Mouse (Mus musculus) midbrain, embryonic 15.5 days (tissue): Measurements from ENCODE around the gene Cdr1. TPM values are rescaled to one million over a fixed set of nuclear protein-coding genes. Genes with fewer than 3 reads are reported as not detected.

Source experiments
- ATAC-seq: fragments of 200-750 bp; cut with Nextera tagmentation; replicated peaks from 2 replicates; pipeline ENCODE4 v1.8.0; 2017; ENCODE audit warnings: moderate TSS enrichment
- H3K27ac ChIP-seq: fragments of 300-500 bp; sonication (generic); 2 replicates; pipeline ENCODE4 v1.5.1; 2015; ENCODE audit warnings: mild to moderate bottlenecking, inconsistent platforms
- H3K27me3 ChIP-seq: fragments of 300-500 bp; sonication (generic); replicated peaks from 2 replicates; pipeline ENCODE4 v1.6.1; 2015; ENCODE audit warnings: inconsistent platforms
- H3K36me3 ChIP-seq: fragments of 300-500 bp; sonication (generic); replicated peaks from 2 replicates; pipeline ENCODE4 v1.6.1; 2015; ENCODE audit warnings: inconsistent platforms
- H3K4me1 ChIP-seq: fragments of 300-500 bp; sonication (generic); 2 replicates; pipeline ENCODE4 v1.6.1; 2015; ENCODE audit warnings: inconsistent platforms
- H3K4me2 ChIP-seq: fragments of 300-500 bp; sonication (generic); 2 replicates; pipeline ENCODE4 v1.6.1; 2015; ENCODE audit warnings: inconsistent platforms, mild to moderate bottlenecking, moderate library complexity
- H3K4me3 ChIP-seq: fragments of 300-500 bp; sonication (generic); 2 replicates; pipeline ENCODE4 v1.5.1; 2015; ENCODE audit warnings: mild to moderate bottlenecking, inconsistent platforms
- H3K9ac ChIP-seq: fragments of 300-500 bp; sonication (generic); 2 replicates; pipeline ENCODE4 v1.6.1; 2015; ENCODE audit warnings: mild to moderate bottlenecking, inconsistent platforms
- H3K9me3 ChIP-seq: fragments of 300-500 bp; sonication (generic); 2 replicates; pipeline ENCODE4 v1.6.1; 2016; ENCODE audit warnings: inconsistent platforms
- WGBS: fragments of 180-500 bp; shearing (Covaris S2); methylation state at CpG from one replicate; pipeline ENCODE4 v1.1.7; 2015; ENCODE audit warnings: mixed read lengths; 5-methylcytosine and 5-hydroxymethylcytosine counted together
- microRNA-seq: library from miRNA; unstranded; fragments of <30 nt; microRNA quantifications from one replicate; pipeline ENCODE4, GENCODE M21; 2016
- polyA plus RNA-seq: library from polyadenylated mRNA; unstranded; fragments of >200 nt; fragmentation: Nextera tagmentation; extraction: Ambion mirVana; gene quantifications from 2 replicates; pipeline ENCODE4 v1.2.1, GENCODE M21; 2015

Cdr1 gene
- polyA plus RNA-seq: not detected in 2 replicates

- Histone ChIP-seq H3K36me3 (peaks cover 4% of the 10 kb centered on the region; the same call in 1 of the 2 replicates), H3K4me3 (no peak within 1 kb of the TSS), H3K27ac (no peak within 1 kb of the TSS), H3K27me3 (no peaks in the 10 kb centered on the region), H3K4me1 (no peaks in the 10 kb centered on the region), H3K9me3 (peaks cover 16% of the 10 kb centered on the region), H3K4me2 (no peak within 1 kb of the TSS), H3K9ac (no peak within 1 kb of the TSS)
- WGBS: 95% methylated on average over 6 of the region's 6 CpGs
- no peak for ATAC-seq
Observed at GRCm38 (mm10) chrX:61185458-61185857, at the start of gene Cdr1. Cdr1 (minus strand) TSS chrX:61185558.

DNA sequence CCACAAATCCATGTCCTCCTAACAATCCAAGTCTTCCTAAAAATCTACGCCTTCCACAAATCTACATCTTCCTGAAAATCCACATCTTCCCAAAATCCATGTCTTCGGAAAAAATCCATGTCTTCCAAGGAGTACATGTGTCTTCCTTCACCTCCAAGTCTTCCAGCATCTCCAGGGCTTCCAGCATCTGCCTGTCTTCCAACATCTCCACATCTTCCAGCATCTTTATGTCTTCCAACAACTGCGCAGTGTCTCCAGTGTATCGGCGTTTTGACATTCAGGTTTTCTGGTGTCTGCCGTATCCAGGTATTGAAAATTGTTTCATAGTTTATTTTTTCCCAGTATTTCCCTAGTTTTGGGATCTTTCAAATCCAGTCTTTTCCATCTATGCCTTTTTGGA is 511 bp upstream of the Cdr1 start:
- Histone ChIP-seq H3K9me3 (peaks cover 16% of the 10 kb centered on the region), H3K9ac (no peak overlapping the region), H3K36me3 (peaks cover 4% of the 10 kb centered on the region; the same call in 1 of the 2 replicates), H3K27ac (no peak overlapping the region), H3K4me1 (no peaks in the 10 kb centered on the region), H3K27me3 (no peaks in the 10 kb centered on the region), H3K4me2 (no peak overlapping the region), H3K4me3 (no peak overlapping the region)
- WGBS: 91% methylated on average over 6 of the region's 6 CpGs
- ATAC-seq: no peak

DNA sequence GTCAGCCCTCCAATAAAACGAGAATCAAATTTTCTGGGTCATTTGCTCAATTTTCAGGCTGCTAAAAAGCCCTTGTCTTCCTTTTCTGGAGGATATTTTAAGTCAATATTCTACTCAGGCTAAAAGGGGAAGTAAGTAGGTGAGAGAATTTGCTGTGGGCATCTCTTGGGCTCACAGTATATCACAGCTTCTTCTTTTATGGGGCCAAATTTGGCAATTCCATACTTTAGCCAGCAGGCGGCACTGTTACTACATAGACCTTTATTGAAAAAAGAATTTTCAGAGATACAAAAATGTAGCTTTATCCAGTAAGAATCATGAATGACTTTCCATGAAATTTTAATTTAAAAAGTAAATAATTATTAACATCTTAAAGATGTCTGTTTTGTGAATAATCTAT is 18.8 kb downstream of the Cdr1 start:
- no peak overlapping the region for H3K4me3 ChIP-seq
- H3K27ac ChIP-seq: no peak overlapping the region
- H3K9ac ChIP-seq: no peak overlapping the region
- H3K9me3 ChIP-seq: no peaks in the 10 kb centered on the region
- no peaks in the 10 kb centered on the region for H3K36me3 ChIP-seq
- no peaks in the 10 kb centered on the region for H3K4me1 ChIP-seq
- WGBS: 44% methylated on average over 2 of the region's 2 CpGs
- no peak overlapping the region for H3K4me2 ChIP-seq
- no peaks in the 10 kb centered on the region for H3K27me3 ChIP-seq
- no peak for ATAC-seq

- no peak overlapping the region for H3K4me2 ChIP-seq
- no peaks in the 10 kb centered on the region for H3K36me3 ChIP-seq
- no peak overlapping the region for H3K27ac ChIP-seq
- no peaks in the 10 kb centered on the region for H3K27me3 ChIP-seq
- no peaks in the 10 kb centered on the region for H3K9me3 ChIP-seq
- no peaks in the 10 kb centered on the region for H3K4me1 ChIP-seq
- H3K4me3 ChIP-seq: no peak overlapping the region
- no peak overlapping the region for H3K9ac ChIP-seq
- no peak for ATAC-seq
- WGBS: 68% methylated on average over 2 of the region's 2 CpGs
Observed at GRCm38 (mm10) chrX:61161249-61161648, 24.1 kb downstream of the Cdr1 start.

GRCm38 (mm10) chrX:61154657-61155256 is 30.6 kb downstream of the Cdr1 start:
- Histone ChIP-seq H3K9me3 (no peaks in the 10 kb centered on the region), H3K27ac (no peak overlapping the region), H3K4me1 (no peaks in the 10 kb centered on the region), H3K9ac (no peak overlapping the region), H3K27me3 (no peaks in the 10 kb centered on the region), H3K4me2 (no peak overlapping the region), H3K4me3 (no peak overlapping the region), H3K36me3 (no peaks in the 10 kb centered on the region)
- no peak; the same call in 1 of the 2 replicates for ATAC-seq
- 45% methylated on average over 1 of the region's 1 CpGs for WGBS

GRCm38 (mm10) chrX:61154246-61154645 is 31.1 kb downstream of the Cdr1 start:
- H3K4me3 ChIP-seq: no peak overlapping the region
- H3K27me3 ChIP-seq: no peaks in the 10 kb centered on the region
- ATAC-seq: no peak
- no peaks in the 10 kb centered on the region for H3K4me1 ChIP-seq
- H3K27ac ChIP-seq: no peak overlapping the region
- 47% methylated on average over 3 of the region's 3 CpGs for WGBS
- H3K4me2 ChIP-seq: no peak overlapping the region
- H3K9me3 ChIP-seq: no peaks in the 10 kb centered on the region
- H3K9ac ChIP-seq: no peak overlapping the region
- no peaks in the 10 kb centered on the region for H3K36me3 ChIP-seq

DNA sequence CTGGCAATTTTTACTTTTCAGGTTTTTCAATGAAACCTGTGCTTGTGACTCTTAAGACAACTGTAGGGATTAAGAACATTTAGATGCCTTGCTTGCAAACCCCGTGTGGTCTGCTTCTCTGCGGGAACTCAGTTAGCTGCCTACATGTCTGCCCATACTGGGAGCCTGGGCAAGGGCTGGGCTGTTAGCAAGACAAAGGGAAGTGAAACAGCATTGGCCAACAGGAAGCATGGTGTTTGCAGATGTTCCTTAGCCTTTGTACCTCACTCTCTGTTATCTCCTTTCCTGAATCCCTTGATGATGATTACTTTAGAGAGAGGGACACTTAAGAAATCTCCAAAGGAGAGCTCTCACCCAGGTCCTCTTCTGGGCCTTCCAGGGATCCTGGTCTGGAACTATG is 38.8 kb downstream of the Cdr1 start:
- no peaks in the 10 kb centered on the region for H3K27me3 ChIP-seq
- H3K4me3 ChIP-seq: no peak overlapping the region
- WGBS: 33% methylated on average over 2 of the region's 2 CpGs
- no peaks in the 10 kb centered on the region for H3K9me3 ChIP-seq
- no peak overlapping the region for H3K4me2 ChIP-seq
- H3K27ac ChIP-seq: no peak overlapping the region
- no peak for ATAC-seq
- H3K9ac ChIP-seq: no peak overlapping the region
- H3K4me1 ChIP-seq: no peaks in the 10 kb centered on the region
- H3K36me3 ChIP-seq: no peaks in the 10 kb centered on the region

DNA sequence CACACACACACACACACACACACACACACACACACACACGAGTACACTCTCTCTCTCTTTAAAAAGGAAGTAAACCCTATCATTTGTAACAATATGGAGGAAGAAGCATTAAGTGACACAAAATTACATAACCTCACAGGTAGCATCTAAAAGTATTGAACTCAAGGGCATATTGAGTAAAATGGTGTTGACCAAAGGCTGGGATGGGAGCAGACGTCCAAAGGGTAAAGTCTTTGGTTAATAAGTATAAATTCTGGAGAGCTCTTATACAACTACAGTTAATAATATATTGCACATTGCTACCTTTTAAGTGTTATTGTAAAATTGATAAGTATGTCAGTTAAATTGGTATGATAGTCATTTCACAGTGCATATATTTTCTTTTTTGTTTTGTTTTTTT is 39.9 kb downstream of the Cdr1 start:
- Histone ChIP-seq H3K4me2 (no peak overlapping the region), H3K27me3 (no peaks in the 10 kb centered on the region), H3K36me3 (no peaks in the 10 kb centered on the region), H3K4me1 (no peaks in the 10 kb centered on the region), H3K27ac (no peak overlapping the region), H3K9ac (no peak overlapping the region), H3K9me3 (no peaks in the 10 kb centered on the region), H3K4me3 (no peak overlapping the region)
- WGBS: 91% methylated on average over 2 of the region's 2 CpGs
- ATAC-seq: no peak

- Histone ChIP-seq H3K9ac (no peak overlapping the region), H3K9me3 (no peaks in the 10 kb centered on the region), H3K4me1 (no peaks in the 10 kb centered on the region), H3K4me3 (no peak overlapping the region), H3K4me2 (no peak overlapping the region), H3K27me3 (no peaks in the 10 kb centered on the region), H3K36me3 (no peaks in the 10 kb centered on the region), H3K27ac (no peak overlapping the region)
- ATAC-seq: no peak
- WGBS: 70% methylated on average over 4 of the region's 4 CpGs
Observed at GRCm38 (mm10) chrX:61134592-61134991, 50.8 kb downstream of the Cdr1 start.

Small RNAs within 50 kb of the gene (microRNA-seq; reads per million reads assigned to microRNA genes)
- not detected for gene Gm24396
